Mouse (Mus musculus) lung, postnatal 10 days (tissue): ENCODE results near the gene Mpst.
A peak's percentile ranks its signal among the peaks of the same experiment; 100 is the strongest.

Source experiments
- DNase-seq: peaks from one replicate; pipeline ENCODE4 v3.0.0; 2021

Mpst gene

GRCm38 (mm10) chr15:78405517-78406211 is 552 bp upstream of the Mpst start, which contains the start of gene Tst:
Gene Tst (minus strand): TSS chr15:78405907.
- DNase-seq: peak; percentile 98

DNA sequence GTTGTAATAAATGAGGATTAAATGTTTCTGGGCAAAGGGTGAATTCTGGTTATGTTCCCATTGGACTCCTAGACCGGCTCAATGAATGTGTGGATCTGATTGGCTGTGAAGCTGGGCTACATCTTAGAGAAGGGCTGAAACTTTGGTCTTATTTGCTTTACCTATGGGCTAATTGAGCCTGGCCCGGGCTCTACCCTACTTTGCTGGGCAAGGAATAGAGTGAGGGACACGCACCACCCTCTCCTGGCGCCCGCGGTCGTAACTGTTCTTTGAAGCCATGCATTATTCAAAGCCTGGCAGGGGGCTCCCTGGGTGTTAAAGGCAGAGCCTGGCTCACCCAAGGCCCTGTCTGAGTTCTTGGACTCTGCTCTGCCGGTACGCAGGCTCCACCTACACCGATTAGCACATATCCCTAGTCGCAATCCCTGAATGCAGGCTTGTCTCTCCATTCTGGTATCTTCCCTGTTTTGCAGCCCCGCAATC is 3.4 kb downstream of the Mpst start:
- DNase-seq: no peak

- no peak for DNase-seq
These were observed 7.0 kb downstream of the Mpst start for GRCm38 (mm10) chr15:78413083-78413718.

DNA sequence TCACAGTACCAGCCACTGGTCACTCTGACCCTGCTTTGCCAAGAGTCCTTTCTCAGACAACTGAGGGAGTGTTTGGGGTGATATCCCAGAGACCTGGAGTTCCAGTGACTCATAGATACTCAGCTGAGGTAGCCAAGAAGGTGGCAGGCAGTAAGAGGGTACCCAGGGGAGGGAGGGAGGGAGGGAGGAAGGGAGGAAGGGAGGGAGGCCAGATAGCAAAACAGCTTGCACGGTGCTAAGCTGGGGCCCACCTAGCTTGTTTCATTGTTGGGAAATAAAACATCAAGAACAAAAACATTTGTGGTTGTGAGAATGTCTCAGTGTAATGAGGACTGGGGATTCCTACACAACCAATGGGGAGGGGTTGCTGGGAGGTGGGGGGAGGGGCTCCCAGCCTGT is 7.5 kb downstream of the Mpst start:
- no peak for DNase-seq

GRCm38 (mm10) chr15:78414157-78414556 is 7.9 kb downstream of the Mpst start:
- no peak for DNase-seq

DNA sequence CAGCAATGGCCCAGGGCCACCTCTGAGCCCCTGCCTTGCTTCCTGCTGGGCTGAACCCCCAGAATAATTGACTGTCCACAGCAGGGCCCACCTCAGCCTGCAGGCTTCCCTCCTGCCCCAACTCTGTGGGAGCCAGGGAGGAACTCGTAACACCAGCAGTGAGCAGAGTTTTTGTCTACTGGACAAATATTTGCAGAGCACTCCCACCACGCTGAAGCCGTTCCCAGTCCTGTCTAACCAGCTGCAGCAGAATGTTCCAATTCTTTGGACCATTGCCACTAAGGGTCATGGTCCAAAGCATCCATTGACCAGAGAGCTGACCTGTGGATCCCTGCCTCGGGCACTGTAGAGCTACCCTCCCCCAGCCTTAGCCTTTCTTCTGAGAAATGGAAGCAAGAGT is 10.7 kb downstream of the Mpst start:
- peak; percentile 72 for DNase-seq

GRCm38 (mm10) chr15:78420395-78420794 is 14.2 kb downstream of the Mpst start:
- no peak for DNase-seq

DNA sequence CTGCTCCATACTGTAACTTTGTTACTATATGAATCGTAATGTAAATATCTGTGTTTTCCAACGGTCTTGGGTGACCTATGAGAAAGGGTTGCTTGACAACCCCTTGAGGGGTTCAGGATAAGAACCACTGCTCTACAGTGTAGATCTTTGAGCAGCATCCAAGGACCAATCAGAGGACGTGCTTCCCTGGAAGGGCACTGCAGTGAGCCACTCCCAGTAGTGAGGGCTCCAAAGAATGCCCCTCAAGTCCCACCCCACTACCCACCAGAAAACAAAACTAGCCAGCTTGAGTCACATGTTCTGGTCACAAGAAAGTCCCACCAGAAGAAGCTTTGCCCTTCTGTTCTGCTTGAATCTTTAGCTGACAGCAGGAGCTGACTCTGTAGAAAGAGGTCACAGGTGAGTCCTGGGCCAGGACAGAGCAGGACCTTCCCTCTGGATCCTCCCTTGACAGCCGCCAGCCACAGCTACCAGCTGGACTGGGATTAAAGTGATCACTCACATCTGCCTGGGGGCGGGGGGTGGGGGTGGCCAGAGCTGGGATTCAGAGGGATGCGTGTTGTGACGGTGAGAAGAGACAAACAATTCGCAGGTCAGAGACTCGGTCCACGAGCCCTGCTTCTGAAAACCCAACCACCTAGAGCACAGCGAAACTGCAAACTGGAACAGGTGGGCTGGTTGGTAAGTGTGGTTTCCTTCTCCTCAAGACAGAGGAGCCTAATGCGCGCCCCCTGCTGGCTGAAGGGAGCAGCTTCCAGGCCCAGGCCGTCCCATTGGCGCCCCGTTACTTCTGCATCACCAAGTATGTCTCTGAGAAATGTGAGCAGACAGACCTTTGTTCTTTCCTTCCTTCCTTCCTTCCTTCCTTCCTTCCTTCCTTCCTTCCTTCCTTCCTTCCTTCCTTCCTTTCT is 16.1 kb downstream of the Mpst start:
- DNase-seq: peak; percentile 90

- DNase-seq: peak; percentile 53
These were observed 18.3 kb downstream of the Mpst start for GRCm38 (mm10) chr15:78424507-78424906.

DNA sequence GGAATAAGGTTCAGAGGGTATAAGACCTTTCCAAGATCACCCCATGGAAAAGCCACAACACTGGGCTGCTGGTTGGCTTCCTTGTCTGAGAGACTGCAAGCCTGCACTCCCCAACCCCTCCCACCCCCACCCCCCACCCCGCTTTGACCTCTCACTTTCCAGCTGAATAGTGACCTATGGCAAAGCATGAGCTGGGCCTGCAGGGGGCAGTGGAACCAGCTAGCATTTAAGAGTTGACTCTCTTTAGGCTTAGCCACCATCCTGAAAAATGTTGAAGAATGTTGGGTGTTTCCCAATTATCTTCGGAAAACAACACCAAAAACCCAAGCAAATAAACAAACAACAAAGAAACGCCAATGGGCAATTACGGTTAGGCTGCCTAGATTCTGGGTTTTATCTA is 19.0 kb downstream of the Mpst start:
- DNase-seq: no peak

DNA sequence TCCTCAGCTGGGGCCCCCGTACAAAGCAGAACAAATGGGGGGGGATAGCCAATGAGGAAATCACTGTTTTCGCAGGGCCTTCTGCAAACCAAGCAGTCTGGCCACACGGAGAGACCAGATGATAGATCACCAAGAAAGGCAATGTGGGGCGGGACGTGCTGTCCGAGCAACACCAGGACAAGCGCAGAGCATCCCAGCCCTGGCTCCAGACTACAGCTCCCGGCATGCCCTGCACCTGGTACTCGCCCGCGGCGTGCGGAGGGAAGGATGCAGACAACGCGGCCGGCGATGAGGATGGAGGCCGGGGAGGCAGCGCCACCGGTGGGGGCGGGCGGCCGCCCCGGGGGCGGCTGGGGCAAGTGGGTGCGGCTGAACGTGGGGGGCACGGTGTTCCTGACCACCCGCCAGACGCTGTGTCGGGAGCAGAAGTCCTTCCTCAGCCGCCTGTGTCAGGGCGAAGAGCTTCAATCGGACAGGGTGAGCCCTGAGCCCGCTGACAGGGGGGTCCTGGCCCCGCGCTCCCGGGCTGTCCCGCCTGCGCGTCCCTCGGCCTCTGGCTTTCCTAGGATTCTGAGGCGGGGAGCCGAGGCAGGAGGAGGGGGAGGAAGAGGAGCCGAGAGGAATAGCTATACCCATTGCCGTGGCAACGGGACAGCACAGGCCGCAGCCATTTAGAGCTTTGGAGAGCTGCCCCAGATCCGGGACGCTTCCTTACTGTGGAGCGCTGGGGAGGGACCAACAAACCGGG is 22.3 kb downstream of the Mpst start, which contains the start of gene Kctd17:
Gene Kctd17 (plus strand): TSS at position 174 of the 748 bp plus-strand sequence.
- DNase-seq: peak; percentile 87

DNA sequence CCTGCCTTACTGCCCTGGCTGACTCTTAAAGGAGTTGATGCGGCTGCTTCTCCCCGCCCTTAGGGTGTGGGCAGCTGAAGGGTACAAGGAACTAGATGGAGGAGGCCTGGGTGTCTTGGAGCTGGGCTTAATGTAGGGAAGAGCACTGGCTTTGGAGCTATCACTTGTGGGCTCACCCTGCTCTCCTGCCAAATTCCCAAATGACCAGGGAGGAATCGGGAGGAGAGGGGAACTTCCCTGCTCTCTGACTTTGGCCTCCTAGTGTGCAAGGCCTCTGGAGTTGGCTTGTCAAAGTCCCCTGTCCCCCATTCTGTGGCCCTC is 22.9 kb downstream of the Mpst start:
- no peak for DNase-seq

- no peak for DNase-seq
These were observed 23.8 kb downstream of the Mpst start for GRCm38 (mm10) chr15:78429871-78430622.

- DNase-seq: no peak
These were observed 24.7 kb downstream of the Mpst start for GRCm38 (mm10) chr15:78430874-78431273.

- DNase-seq: no peak
These were observed 25.4 kb downstream of the Mpst start for GRCm38 (mm10) chr15:78431541-78432121.

DNA sequence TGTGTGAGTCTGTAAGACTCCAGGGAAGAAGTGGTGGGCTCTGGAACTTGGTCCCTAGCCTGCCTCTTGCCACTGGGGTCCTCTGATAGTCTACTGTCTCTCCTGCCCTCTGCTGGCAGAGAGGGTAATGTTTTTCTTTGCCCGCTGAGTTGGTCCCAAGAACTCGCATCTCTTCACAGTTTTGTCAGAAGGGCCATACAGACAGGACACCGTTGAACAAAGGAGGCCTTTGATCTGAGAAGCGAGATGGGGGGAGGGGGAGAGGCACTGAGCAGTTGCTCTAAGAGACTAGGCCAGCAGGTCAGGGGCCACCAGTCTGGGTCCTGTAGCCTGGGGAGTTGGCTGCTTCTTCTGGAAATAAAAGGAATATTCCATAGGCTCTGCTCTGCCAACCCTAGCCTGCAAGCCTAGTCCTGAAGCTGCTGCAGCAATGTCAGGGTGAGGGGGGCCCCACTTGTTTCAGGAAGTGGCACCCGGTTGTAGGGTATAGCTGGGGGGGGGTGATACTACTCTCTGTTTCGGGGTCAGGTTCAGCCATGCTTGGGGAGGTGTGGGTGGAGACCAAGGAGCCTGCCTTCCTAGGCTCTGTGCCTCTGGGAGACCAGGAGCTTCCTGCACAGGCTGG is 28.8 kb downstream of the Mpst start:
- DNase-seq: peak; percentile 70

DNA sequence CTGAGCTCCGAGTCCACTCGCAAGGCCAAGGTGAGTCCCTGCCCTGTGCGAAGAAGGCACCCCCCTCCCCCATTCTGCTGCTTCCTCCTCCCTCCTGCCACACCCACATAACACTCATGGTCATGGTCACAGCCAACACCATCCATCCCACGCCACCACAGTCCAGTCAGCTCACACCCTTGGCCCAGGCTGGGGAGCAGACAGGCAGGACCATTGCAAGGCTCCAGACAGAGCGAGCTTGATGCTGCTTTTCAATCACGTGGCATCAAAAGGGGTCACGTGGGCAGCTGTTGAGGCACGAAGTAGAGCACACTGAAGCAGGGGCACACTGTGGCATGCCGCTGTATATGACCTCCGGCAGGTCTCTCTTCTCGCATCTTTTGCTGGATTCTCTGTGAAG is 29.5 kb downstream of the Mpst start:
- no peak for DNase-seq

- peak; percentile 94 for DNase-seq
These were observed 30.4 kb downstream of the Mpst start for GRCm38 (mm10) chr15:78436380-78437192.

DNA sequence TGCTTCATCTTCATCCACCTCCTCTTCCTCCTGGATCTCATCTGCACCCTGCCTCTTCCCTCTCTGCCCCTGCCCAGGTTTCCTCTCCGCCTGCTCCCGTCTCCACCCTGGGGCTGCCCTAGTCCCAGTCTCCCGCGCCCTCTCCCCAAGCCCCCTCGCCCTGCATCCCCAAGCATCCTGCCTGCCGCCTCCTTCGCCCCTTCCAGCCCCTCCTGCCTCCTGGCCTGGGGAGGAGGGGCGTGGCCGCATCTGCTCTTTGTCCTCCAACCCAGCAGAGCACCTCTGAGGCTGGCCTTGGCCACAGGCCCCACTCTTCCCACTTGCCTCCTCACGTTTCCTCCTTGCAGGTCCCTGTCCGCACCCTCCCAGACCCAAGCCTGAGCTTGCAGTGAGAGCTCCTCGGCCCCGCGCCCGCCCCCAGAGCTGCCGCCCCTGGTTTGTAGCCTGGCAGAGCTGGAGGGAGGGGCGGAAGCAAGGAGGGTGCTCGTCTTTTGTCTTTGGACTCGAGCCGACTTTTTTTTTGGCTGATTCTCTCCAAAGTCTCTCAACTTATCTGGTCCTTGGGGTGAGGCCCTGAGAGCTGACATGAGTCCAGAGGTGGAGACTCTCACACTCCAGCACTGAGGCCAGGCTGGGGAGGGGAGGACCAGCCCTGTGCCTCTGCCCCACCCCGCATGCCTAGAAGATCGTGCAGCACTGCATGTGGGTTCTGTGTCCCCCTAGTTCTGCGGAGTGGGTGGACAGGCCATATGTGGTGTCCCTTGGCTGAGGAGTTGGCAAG is 31.2 kb downstream of the Mpst start:
- DNase-seq: peak; percentile 80
